Mouse (Mus musculus) kidney, postnatal 0 days (tissue): Measurements from ENCODE around the gene Ddx58. TPM values are rescaled to one million over a fixed set of nuclear protein-coding genes. Genes with fewer than 3 reads are reported as not detected.
A peak's percentile ranks its signal among the peaks of the same experiment; 100 is the strongest.

Experiments
- ATAC-seq: fragments of 200-750 bp; cut with Nextera tagmentation; replicated peaks from 2 replicates; pipeline ENCODE4 v1.8.0; 2017; ENCODE audit warnings: low read depth, moderate number of reproducible peaks, moderate TSS enrichment, moderate library complexity; ENCODE audit not compliant: low FRiP score
- DNase-seq: peaks from one replicate; pipeline ENCODE4 v3.0.0-alpha.2; 2016; ENCODE audit warnings: low spot score
- H3K27ac ChIP-seq: fragments of 300-500 bp; sonication (generic); 2 replicates; pipeline ENCODE4 v1.5.1; 2014; ENCODE audit warnings: mild to moderate bottlenecking
- H3K27me3 ChIP-seq: fragments of 300-500 bp; sonication (generic); 2 replicates; pipeline ENCODE4 v1.6.1; 2014; ENCODE audit warnings: low read length, mixed read lengths; ENCODE audit not compliant: insufficient read depth
- H3K36me3 ChIP-seq: fragments of 300-500 bp; sonication (generic); 2 replicates; pipeline ENCODE4 v1.6.1; 2014; ENCODE audit warnings: low read length, mixed read lengths; ENCODE audit not compliant: insufficient read depth
- H3K4me1 ChIP-seq: fragments of 300-500 bp; sonication (generic); replicated peaks from 2 replicates; pipeline ENCODE4 v1.6.1; 2014; ENCODE audit warnings: antibody characterized with exemption, low read length, mixed read lengths; ENCODE audit not compliant: insufficient read depth
- H3K4me2 ChIP-seq: fragments of 300-500 bp; sonication (generic); 2 replicates; pipeline ENCODE4 v1.6.1; 2014; ENCODE audit warnings: mild to moderate bottlenecking, low read length, moderate library complexity, mixed read lengths
- H3K4me3 ChIP-seq: fragments of 300-500 bp; sonication (generic); replicated peaks from 2 replicates; pipeline ENCODE4 v1.5.1; 2014; ENCODE audit warnings: low read depth, low read length
- H3K9ac ChIP-seq: fragments of 300-500 bp; sonication (generic); 2 replicates; pipeline ENCODE4 v1.6.1; 2014; ENCODE audit warnings: low read depth, low read length
- H3K9me3 ChIP-seq: fragments of 300-500 bp; sonication (generic); replicated peaks from 2 replicates; pipeline ENCODE4 v1.6.1; 2016; ENCODE audit warnings: low read length, inconsistent platforms, mixed read lengths
- CTCF ChIP-seq: IDR thresholded peaks from 2 replicates; pipeline ENCODE4 v1.5.1; 2016; ENCODE audit warnings: antibody characterized with exemption, low read depth, mild to moderate bottlenecking, moderate library complexity
- WGBS: fragments of 180-500 bp; shearing (Covaris S2); extraction: QIAGEN DNeasy Blood & Tissue Kit; methylation state at CpG from one replicate; pipeline ENCODE4 v1.1.7; 2014; 5-methylcytosine and 5-hydroxymethylcytosine counted together
- polyA plus RNA-seq: library from polyadenylated mRNA; unstranded; fragments of >200 nt; fragmentation: Nextera tagmentation; extraction: Ambion mirVana; gene quantifications from 2 replicates; pipeline ENCODE4 v1.2.1, GENCODE M21; 2015

Ddx58 gene
- polyA plus RNA-seq, 1 experiment from 2014 or later, result 14.0 TPM

- Histone ChIP-seq H3K36me3 (0 out of 2 replicates have a peak, but pooled peaks cover 8% of the 10 kb centered on the region), H3K27ac (peak within 1 kb of the TSS; percentile 99), H3K4me1 (peaks cover 7% of the 10 kb centered on the region; the same call in 1 of the 2 replicates), H3K9me3 (no peaks in the 10 kb centered on the region), H3K27me3 (no peaks in the 10 kb centered on the region), H3K4me2 (peak within 1 kb of the TSS; percentile 77), H3K9ac (peak within 1 kb of the TSS; percentile 78), H3K4me3 (peak within 1 kb of the TSS; percentile 73)
- TF ChIP-seq CTCF, result no peak; the same call in 1 of the 2 replicates
- under 1% methylated on average over 38 of the region's 38 CpGs for WGBS
- DNase-seq, result peak; percentile 98
- ATAC-seq, result peak; percentile 96
Measured at GRCm38 (mm10) chr4:40269430-40270032, 29.9 kb upstream of the Ddx58 start, which contains the start of the genes Smim27 and Topors. Gene Smim27 (plus strand): TSS chr4:40269579. Gene Topors (minus strand): TSS chr4:40269850.

GRCm38 (mm10) chr4:40268835-40269234, 29.2 kb upstream of the Ddx58 start:
- DNase-seq, result no peak
- under 1% methylated on average over 16 of the region's 16 CpGs for WGBS
- Histone ChIP-seq H3K4me2 (peak overlapping the region; percentile 77), H3K4me3 (peak overlapping the region; percentile 73), H3K27me3 (no peaks in the 10 kb centered on the region), H3K36me3 (0 out of 2 replicates have a peak, but pooled peaks cover 6% of the 10 kb centered on the region), H3K9me3 (no peaks in the 10 kb centered on the region), H3K27ac (peak overlapping the region; percentile 99), H3K9ac (peak overlapping the region; percentile 78), H3K4me1 (peaks cover 7% of the 10 kb centered on the region; the same call in 1 of the 2 replicates)
- no peak for TF ChIP-seq CTCF
- ATAC-seq, result no peak

GRCm38 (mm10) chr4:40268204-40268813, 28.7 kb upstream of the Ddx58 start:
- peak; percentile 75 for ATAC-seq
- H3K27me3 ChIP-seq, result no peaks in the 10 kb centered on the region
- TF ChIP-seq CTCF, result peak; percentile 60
- H3K9ac ChIP-seq, result peak overlapping the region; percentile 78
- H3K36me3 ChIP-seq, result 0 out of 2 replicates have a peak, but pooled peaks cover 6% of the 10 kb centered on the region
- peak overlapping the region; percentile 73 for H3K4me3 ChIP-seq
- WGBS, result under 1% methylated on average over 48 of the region's 50 CpGs
- H3K9me3 ChIP-seq, result no peaks in the 10 kb centered on the region
- peak overlapping the region; percentile 77 for H3K4me2 ChIP-seq
- peak overlapping the region; percentile 99 for H3K27ac ChIP-seq
- H3K4me1 ChIP-seq, result peaks cover 7% of the 10 kb centered on the region; the same call in 1 of the 2 replicates
- peak; percentile 97 for DNase-seq

GRCm38 (mm10) chr4:40267681-40268080, 28.1 kb upstream of the Ddx58 start:
- Histone ChIP-seq H3K4me3 (peak overlapping the region; percentile 73), H3K4me2 (peak overlapping the region; percentile 77), H3K9ac (peak overlapping the region; percentile 78), H3K4me1 (peaks cover 7% of the 10 kb centered on the region; the same call in 1 of the 2 replicates), H3K27me3 (no peaks in the 10 kb centered on the region), H3K27ac (peak overlapping the region; percentile 99), H3K36me3 (0 out of 2 replicates have a peak, but pooled peaks cover 7% of the 10 kb centered on the region), H3K9me3 (no peaks in the 10 kb centered on the region)
- WGBS, result 49% methylated on average over 7 of the region's 7 CpGs
- no peak for TF ChIP-seq CTCF
- DNase-seq (peak; percentile 29), ATAC-seq (peak; percentile 14)

- Histone ChIP-seq H3K4me3 (no peak overlapping the region), H3K4me2 (no peak overlapping the region), H3K4me1 (peaks cover 7% of the 10 kb centered on the region; the same call in 1 of the 2 replicates), H3K27ac (no peak overlapping the region), H3K27me3 (no peaks in the 10 kb centered on the region), H3K9ac (no peak overlapping the region), H3K36me3 (peaks cover 35% of the 10 kb centered on the region), H3K9me3 (no peaks in the 10 kb centered on the region)
- DNase-seq, result no peak
- no peak for TF ChIP-seq CTCF
- ATAC-seq, result no peak
- WGBS, result 68% methylated on average over 1 of the region's 1 CpGs
Measured at GRCm38 (mm10) chr4:40264321-40264720, 24.7 kb upstream of the Ddx58 start.

GRCm38 (mm10) chr4:40254385-40255103, 14.9 kb upstream of the Ddx58 start:
- H3K27ac ChIP-seq, result no peak overlapping the region
- H3K36me3 ChIP-seq, result peaks cover 5% of the 10 kb centered on the region; the same call in 1 of the 2 replicates
- H3K4me2 ChIP-seq, result no peak overlapping the region
- no peaks in the 10 kb centered on the region for H3K9me3 ChIP-seq
- no peak overlapping the region for H3K9ac ChIP-seq
- no peak overlapping the region for H3K4me3 ChIP-seq
- no peaks in the 10 kb centered on the region for H3K27me3 ChIP-seq
- WGBS, result 84% methylated on average over 8 of the region's 8 CpGs
- DNase-seq (no peak), ATAC-seq (no peak)
- TF ChIP-seq CTCF, result no peak
- no peaks in the 10 kb centered on the region for H3K4me1 ChIP-seq
